Mouse (Mus musculus) bone marrow macrophage, adult 2 months (primary cell): ENCODE measurements around the gene Crabp1.

ENCODE experiments used
- CTCF ChIP-seq: IDR thresholded peaks from 2 replicates; pipeline ENCODE4 v1.5.1; 2012; ENCODE audit warnings: low read depth, mild to moderate bottlenecking, low read length, moderate library complexity
- POLR2A ChIP-seq: IDR thresholded peaks from 2 replicates; pipeline ENCODE4 v1.6.1; 2012; ENCODE audit warnings: mild to moderate bottlenecking, low read depth, low read length, borderline replicate concordance

DNA sequence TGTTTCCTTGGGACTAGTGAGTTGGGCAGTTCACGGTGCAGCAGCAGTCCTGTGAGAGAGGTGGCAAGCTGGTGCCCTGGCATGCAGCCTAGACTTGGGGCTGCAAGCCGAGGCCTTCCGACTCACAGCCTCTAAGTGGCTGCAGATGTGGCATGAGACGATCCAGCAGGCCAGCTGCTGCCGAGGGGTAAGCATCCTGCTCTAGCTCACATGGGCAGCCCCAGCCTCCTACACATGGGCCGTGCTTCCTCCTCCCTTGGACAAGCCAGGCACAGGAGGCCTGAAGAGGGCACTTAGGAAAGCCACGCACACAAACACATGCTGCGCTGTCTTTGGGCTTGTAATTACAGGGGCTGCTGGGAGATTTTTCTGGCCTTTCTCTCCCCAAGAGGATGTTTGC lies 23.2 kb downstream of the Crabp1 start:
- TF ChIP-seq CTCF (no peak), POLR2A (no peak)
